Mouse (Mus musculus) neutrophil, adult 5-6 weeks (primary cell): Measurements from ENCODE around the gene Cnot1. TPM values are rescaled to one million over a fixed set of nuclear protein-coding genes. Genes with fewer than 3 reads are reported as not detected.

Experiments
- ATAC-seq: fragments of 151-379, 151-347 bp; 2 replicates; pipeline ENCODE4 v1.8.0; 2017; ENCODE audit warnings: mild to moderate bottlenecking, moderate TSS enrichment; ENCODE audit not compliant: insufficient number of reproducible peaks, poor library complexity, low FRiP score, severe bottlenecking; ENCODE audit errors: extremely low read depth
- total RNA-seq: library from RNA; stranded (forward); fragments of 200-1000 nt; gene quantifications from 2 replicates; pipeline ENCODE4 v1.2.3, GENCODE M21; 2017

Gene Cnot1
- total RNA-seq, 1 experiment from 2014 or later, result 182 TPM

GRCm38 (mm10) chr8:95781085-95781484, 26.2 kb downstream of the Cnot1 start:
- no peak for ATAC-seq

- no peak for ATAC-seq
Observed at GRCm38 (mm10) chr8:95764133-95764532, 43.1 kb downstream of the Cnot1 start.

- ATAC-seq, result no peak
Observed at GRCm38 (mm10) chr8:95760323-95760722, 46.9 kb downstream of the Cnot1 start.

GRCm38 (mm10) chr8:95751924-95752323, 55.3 kb downstream of the Cnot1 start:
- ATAC-seq, result no peak

- ATAC-seq, result no peak
Observed at GRCm38 (mm10) chr8:95748028-95748427, 59.2 kb downstream of the Cnot1 start.

- no peak for ATAC-seq
Observed at GRCm38 (mm10) chr8:95741732-95742131, 65.5 kb downstream of the Cnot1 start.

- no peak for ATAC-seq
Observed at GRCm38 (mm10) chr8:95738596-95738995, 68.7 kb downstream of the Cnot1 start.

GRCm38 (mm10) chr8:95727625-95728024, 79.6 kb downstream of the Cnot1 start:
- ATAC-seq, result no peak

GRCm38 (mm10) chr8:95716546-95717335, 90.5 kb downstream of the Cnot1 start:
- no peak for ATAC-seq

GRCm38 (mm10) chr8:95715676-95716531, 91.4 kb downstream of the Cnot1 start, which contains the start of gene Setd6:
TSS of gene Setd6 (plus strand) at chr8:95715881.
- ATAC-seq, result peak; percentile 35; the same call in 1 of the 2 replicates

- no peak for ATAC-seq
Observed at GRCm38 (mm10) chr8:95714837-95715413, 92.3 kb downstream of the Cnot1 start.

- ATAC-seq, result no peak
Observed at GRCm38 (mm10) chr8:95714367-95714766, 92.9 kb downstream of the Cnot1 start.

- ATAC-seq, result peak; percentile 57
Observed at GRCm38 (mm10) chr8:95713100-95714010, 93.9 kb downstream of the Cnot1 start.

- ATAC-seq, result no peak
Observed at GRCm38 (mm10) chr8:95712395-95712794, 94.9 kb downstream of the Cnot1 start.

GRCm38 (mm10) chr8:95711029-95711428, 96.2 kb downstream of the Cnot1 start:
- no peak for ATAC-seq

- ATAC-seq, result no peak
Observed at GRCm38 (mm10) chr8:95709579-95709978, 97.7 kb downstream of the Cnot1 start.

- ATAC-seq, result no peak
Observed at GRCm38 (mm10) chr8:95704538-95704937, 102.7 kb downstream of the Cnot1 start.

- ATAC-seq, result no peak
Observed at GRCm38 (mm10) chr8:95703461-95704260, 103.6 kb downstream of the Cnot1 start.
